Mouse (Mus musculus): Measurements from ENCODE around the gene AC153137.1. TPM values are rescaled to one million over a fixed set of nuclear protein-coding genes. Genes with fewer than 3 reads are reported as not detected.
A peak's percentile ranks its signal among the peaks of the same experiment; 100 is the strongest.
"Not testable (repeated sequence)": the region's sequence is repeated elsewhere in the genome, so short reads cannot be mapped to it uniquely, and the experiment has no call there.

AC153137.1 gene
- total RNA-seq (2021) = not detected
- long read RNA-seq, experiment 1 = 0 reads
- long read RNA-seq, experiment 2 = 0 reads

GRCm38 (mm10) chr1:30977868-30978267 is at the start of gene AC153137.1:
AC153137.1 (minus strand) TSS chr1:30977968.
- DNase-seq; H3K4me3 ChIP-seq; H3K27ac ChIP-seq; intact Hi-C loops (cut with DNase I): not testable (repeated sequence)

- no peak overlapping the region for H3K27ac ChIP-seq
- no peak for TF ChIP-seq CTCF (IDR thresholded peaks at IDR 0.05)
- DNase-seq = no peak
- intact Hi-C loops (cut with DNase I) = no loop called here
- no peak overlapping the region for H3K4me3 ChIP-seq
These were observed 45.4 kb upstream of the AC153137.1 start for GRCm38 (mm10) chr1:31023173-31023572.

GRCm38 (mm10) chr1:31019283-31019682 is 41.5 kb upstream of the AC153137.1 start:
- H3K4me3 ChIP-seq = peak overlapping the region; percentile 55
- peak overlapping the region; percentile 81 for H3K27ac ChIP-seq
- intact Hi-C loops (cut with DNase I) = no loop called here
- no peak for TF ChIP-seq CTCF (IDR thresholded peaks at IDR 0.05)
- peak; percentile 75 for DNase-seq

GRCm38 (mm10) chr1:31017377-31017776 is 39.6 kb upstream of the AC153137.1 start:
- no peak overlapping the region for H3K4me3 ChIP-seq
- DNase-seq = no peak
- intact Hi-C loops (cut with DNase I) = no loop called here
- H3K27ac ChIP-seq = 0 out of 2 replicates have a peak overlapping the region, but pooled peaks have one; percentile 6
- TF ChIP-seq CTCF (IDR thresholded peaks at IDR 0.05) = no peak

GRCm38 (mm10) chr1:31016068-31016467 is 38.3 kb upstream of the AC153137.1 start:
- intact Hi-C loops (cut with DNase I) = no loop called here
- no peak overlapping the region for H3K27ac ChIP-seq
- DNase-seq = no peak
- no peak overlapping the region for H3K4me3 ChIP-seq
- TF ChIP-seq CTCF (IDR thresholded peaks at IDR 0.05) = no peak

- Histone ChIP-seq H3K4me3 (no peak overlapping the region), H3K27ac (no peak overlapping the region)
- no peak for TF ChIP-seq CTCF (IDR thresholded peaks at IDR 0.05)
- intact Hi-C loops (cut with DNase I) = no loop called here
- no peak for DNase-seq
These were observed 37.5 kb upstream of the AC153137.1 start for GRCm38 (mm10) chr1:31015261-31015660.

GRCm38 (mm10) chr1:30977239-30977638 is 529 bp downstream of the AC153137.1 start:
- H3K27ac ChIP-seq; intact Hi-C loops (cut with DNase I); H3K4me3 ChIP-seq: not testable (repeated sequence)
- DNase-seq = peak; percentile 24

GRCm38 (mm10) chr1:30951795-30952194 is 26.0 kb downstream of the AC153137.1 start:
- DNase-seq = no peak
- Histone ChIP-seq H3K4me3 (no peak overlapping the region), H3K27ac (no peak overlapping the region)
- intact Hi-C loops (cut with DNase I) = loop anchor here (5.0 kb wide), 1 partner anchor 61 kb away; no protein-coding TSS in a partner anchor
- TF ChIP-seq CTCF (IDR thresholded peaks at IDR 0.05) = no peak

- no peak for TF ChIP-seq CTCF (IDR thresholded peaks at IDR 0.05)
- peak overlapping the region; percentile 91 for H3K4me3 ChIP-seq
- intact Hi-C loops (cut with DNase I) = loop anchor here (5.0 kb wide), 1 partner anchor 62 kb away; no protein-coding TSS in a partner anchor
- H3K27ac ChIP-seq = peak overlapping the region; percentile 98
- DNase-seq = no peak
These were observed 27.3 kb downstream of the AC153137.1 start for GRCm38 (mm10) chr1:30950456-30950835.

GRCm38 (mm10) chr1:30949710-30950455 is 27.9 kb downstream of the AC153137.1 start:
- intact Hi-C loops (cut with DNase I) = loop anchor here (2.0 to 5.0 kb wide), 2 partner anchors 62 to 77 kb away; partner anchors contain the start of gene Phf3
- TF ChIP-seq CTCF (IDR thresholded peaks at IDR 0.05) = no peak
- Histone ChIP-seq H3K27ac (peak overlapping the region; percentile 98), H3K4me3 (peak overlapping the region; percentile 91)
- DNase-seq = peak; percentile 99

- Histone ChIP-seq H3K4me3 (peak overlapping the region; percentile 91), H3K27ac (peak overlapping the region; percentile 98)
- peak; percentile 83 for DNase-seq
- TF ChIP-seq CTCF (IDR thresholded peaks at IDR 0.05) = no peak
- intact Hi-C loops (cut with DNase I) = loop anchor here (2.0 kb wide), 1 partner anchor 76 kb away; the partner anchor contains the start of gene Phf3
These were observed 28.7 kb downstream of the AC153137.1 start for GRCm38 (mm10) chr1:30948950-30949639.

GRCm38 (mm10) chr1:30948361-30948949 is 29.3 kb downstream of the AC153137.1 start:
- TF ChIP-seq CTCF (IDR thresholded peaks at IDR 0.05) = peak; percentile 55
- DNase-seq = no peak
- peak overlapping the region; percentile 98 for H3K27ac ChIP-seq
- intact Hi-C loops (cut with DNase I) = loop anchor here (2.0 kb wide), 1 partner anchor 76 kb away; the partner anchor contains the start of gene Phf3
- H3K4me3 ChIP-seq = peak overlapping the region; percentile 91

- no peak overlapping the region for H3K4me3 ChIP-seq
- DNase-seq = no peak
- intact Hi-C loops (cut with DNase I) = no loop called here
- no peak overlapping the region for H3K27ac ChIP-seq
- TF ChIP-seq CTCF (IDR thresholded peaks at IDR 0.05) = no peak
These were observed 32.6 kb downstream of the AC153137.1 start for GRCm38 (mm10) chr1:30945136-30945535.
